Mouse (Mus musculus) midbrain, postnatal 0 days (tissue): ENCODE data around the gene Rerg. TPM values are rescaled to one million over a fixed set of nuclear protein-coding genes. Genes with fewer than 3 reads are reported as not detected.

Source experiments
- ATAC-seq: fragments of 200-750 bp; cut with Nextera tagmentation; 2 replicates; pipeline ENCODE4 v1.8.0; 2017; ENCODE audit warnings: moderate number of reproducible peaks, mild to moderate bottlenecking, moderate TSS enrichment, moderate library complexity; ENCODE audit not compliant: low FRiP score
- DNase-seq: peaks from one replicate; pipeline ENCODE4 v3.0.0-alpha.2; 2015; ENCODE audit warnings: low spot score
- H3K27ac ChIP-seq: fragments of 300-500 bp; sonication (generic); 2 replicates; pipeline ENCODE4 v1.5.1; 2014; ENCODE audit warnings: low read depth, mild to moderate bottlenecking, low read length, mixed read lengths
- H3K27me3 ChIP-seq: fragments of 300-500 bp; sonication (generic); 2 replicates; pipeline ENCODE4 v1.6.1; 2014; ENCODE audit warnings: low read length, control low read depth, mixed read lengths; ENCODE audit not compliant: insufficient read depth
- H3K36me3 ChIP-seq: fragments of 300-500 bp; sonication (generic); 2 replicates; pipeline ENCODE4 v1.6.1; 2014; ENCODE audit warnings: low read length, control low read depth, mixed read lengths; ENCODE audit not compliant: insufficient read depth
- H3K4me1 ChIP-seq: fragments of 300-500 bp; sonication (generic); 2 replicates; pipeline ENCODE4 v1.6.1; 2014; ENCODE audit warnings: mild to moderate bottlenecking, control low read depth, antibody characterized with exemption, low read length, mixed read lengths; ENCODE audit not compliant: insufficient read depth
- H3K4me2 ChIP-seq: fragments of 300-500 bp; sonication (generic); 2 replicates; pipeline ENCODE4 v1.6.1; 2014; ENCODE audit warnings: low read depth, mild to moderate bottlenecking, low read length, mixed read lengths; ENCODE audit not compliant: poor library complexity, severe bottlenecking
- H3K4me3 ChIP-seq: fragments of 300-500 bp; sonication (generic); 2 replicates; pipeline ENCODE4 v1.5.1; 2014; ENCODE audit warnings: low read depth, mild to moderate bottlenecking, low read length, moderate library complexity
- H3K9ac ChIP-seq: fragments of 300-500 bp; sonication (generic); replicated peaks from 2 replicates; pipeline ENCODE4 v1.6.1; 2014; ENCODE audit warnings: mild to moderate bottlenecking, low read length, moderate library complexity, mixed read lengths; ENCODE audit not compliant: poor library complexity, severe bottlenecking
- H3K9me3 ChIP-seq: fragments of 300-500 bp; sonication (generic); 2 replicates; pipeline ENCODE4 v1.6.1; 2016; ENCODE audit warnings: low read length, control low read depth
- CTCF ChIP-seq: IDR thresholded peaks from 2 replicates; pipeline ENCODE4 v1.5.1; 2016; ENCODE audit warnings: antibody characterized with exemption, mild to moderate bottlenecking
- WGBS: fragments of 180-500 bp; shearing (Covaris S2); extraction: QIAGEN DNeasy Blood & Tissue Kit; methylation state at CpG from one replicate; pipeline ENCODE4 v1.1.7; 2014; 5-methylcytosine and 5-hydroxymethylcytosine counted together
- polyA plus RNA-seq: library from polyadenylated mRNA; unstranded; fragments of >200 nt; fragmentation: Nextera tagmentation; extraction: Ambion mirVana; gene quantifications from 2 replicates; pipeline ENCODE4 v1.2.1, GENCODE M21; 2015
- total RNA-seq: library from RNA; depleted of rRNA; stranded (reverse); fragments of >200 nt; gene quantifications from 2 replicates; pipeline ENCODE4 v1.2.3, GENCODE M21; 2014

Rerg gene
- total and polyA plus RNA-seq, 2 experiments from 2014 or later = 0.82 to 8.3 TPM

- no peak overlapping the region for H3K4me2 ChIP-seq
- no peaks in the 10 kb centered on the region for H3K36me3 ChIP-seq
- ATAC-seq (no peak), DNase-seq (no peak)
- no peaks in the 10 kb centered on the region for H3K4me1 ChIP-seq
- H3K4me3 ChIP-seq = no peak overlapping the region
- no peak overlapping the region for H3K9ac ChIP-seq
- H3K27ac ChIP-seq = no peak overlapping the region
- WGBS = 73% methylated on average over 3 of the region's 3 CpGs
- no peak for TF ChIP-seq CTCF
- no peaks in the 10 kb centered on the region for H3K27me3 ChIP-seq
- no peaks in the 10 kb centered on the region for H3K9me3 ChIP-seq
These were observed 45.3 kb downstream of the Rerg start for GRCm38 (mm10) chr6:137125006-137125405.

DNA sequence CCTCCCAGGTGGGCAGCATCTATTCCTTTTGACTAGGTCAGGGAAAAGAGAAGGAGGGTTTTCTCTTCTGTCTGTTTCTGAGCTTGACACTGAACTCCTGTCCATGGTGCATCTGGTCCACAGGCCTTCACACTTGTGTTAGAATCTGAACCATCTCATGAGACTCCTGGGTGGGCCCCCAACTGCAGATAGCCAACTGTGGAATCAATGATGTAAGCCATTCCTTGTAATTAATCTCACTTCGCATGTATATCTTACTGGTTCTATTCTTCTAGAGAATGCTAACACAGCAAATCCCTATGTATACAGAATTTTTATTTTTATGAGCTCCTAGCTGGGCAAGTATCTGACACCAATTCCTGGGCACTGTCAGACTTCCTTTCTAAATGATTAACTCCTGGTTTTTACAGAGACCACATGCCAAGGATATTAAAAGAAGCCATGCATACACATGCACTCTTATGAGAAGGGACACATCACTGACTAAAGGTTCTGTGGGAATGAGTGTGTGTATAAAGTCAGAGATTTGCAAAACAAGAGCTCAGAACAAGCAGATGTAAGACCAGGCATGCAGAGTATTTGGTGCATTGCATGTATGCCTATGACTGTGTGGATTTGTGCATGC is 53.3 kb downstream of the Rerg start:
- Histone ChIP-seq H3K36me3 (no peaks in the 10 kb centered on the region), H3K27me3 (no peaks in the 10 kb centered on the region), H3K9me3 (no peaks in the 10 kb centered on the region), H3K27ac (no peak overlapping the region), H3K9ac (no peak overlapping the region), H3K4me3 (no peak overlapping the region), H3K4me1 (no peaks in the 10 kb centered on the region), H3K4me2 (no peak overlapping the region)
- DNase-seq (no peak), ATAC-seq (no peak)
- 87% methylated on average over 1 of the region's 1 CpGs for WGBS
- no peak for TF ChIP-seq CTCF

DNA sequence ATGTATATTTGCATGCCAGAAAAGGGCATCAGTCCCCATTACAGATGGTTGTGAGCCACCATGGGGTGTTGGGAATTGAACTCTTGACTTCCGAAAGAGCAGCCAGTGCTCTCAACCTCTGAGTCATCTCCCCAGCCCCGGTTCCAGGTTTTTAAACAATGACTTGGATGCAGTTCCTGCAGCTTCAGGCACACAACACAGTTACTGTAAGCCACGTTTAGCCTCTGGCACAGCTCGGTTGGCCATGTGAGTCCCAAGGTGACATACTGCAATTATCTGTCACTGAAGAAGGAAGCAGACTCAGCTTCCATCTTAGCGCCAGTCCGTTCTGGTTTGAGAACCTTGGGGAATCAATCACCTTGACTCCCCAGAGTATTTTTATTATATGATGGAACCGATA is 55.4 kb downstream of the Rerg start:
- H3K4me2 ChIP-seq = no peak overlapping the region
- H3K9ac ChIP-seq = no peak overlapping the region
- no peaks in the 10 kb centered on the region for H3K27me3 ChIP-seq
- H3K4me3 ChIP-seq = no peak overlapping the region
- no peaks in the 10 kb centered on the region for H3K36me3 ChIP-seq
- 84% methylated on average over 7 of the region's 7 CpGs for WGBS
- H3K4me1 ChIP-seq = no peaks in the 10 kb centered on the region
- H3K27ac ChIP-seq = no peak overlapping the region
- DNase-seq (no peak), ATAC-seq (no peak)
- TF ChIP-seq CTCF = no peak
- H3K9me3 ChIP-seq = no peaks in the 10 kb centered on the region

GRCm38 (mm10) chr6:137111266-137111813 is 59.0 kb downstream of the Rerg start:
- H3K4me1 ChIP-seq = no peaks in the 10 kb centered on the region
- DNase-seq (no peak), ATAC-seq (no peak)
- 92% methylated on average over 9 of the region's 9 CpGs for WGBS
- no peak overlapping the region for H3K4me3 ChIP-seq
- no peak overlapping the region for H3K4me2 ChIP-seq
- no peaks in the 10 kb centered on the region for H3K27me3 ChIP-seq
- H3K27ac ChIP-seq = no peak overlapping the region
- no peaks in the 10 kb centered on the region for H3K9me3 ChIP-seq
- no peak for TF ChIP-seq CTCF
- no peaks in the 10 kb centered on the region for H3K36me3 ChIP-seq
- no peak overlapping the region for H3K9ac ChIP-seq

- H3K27ac ChIP-seq = no peak overlapping the region
- H3K9ac ChIP-seq = no peak overlapping the region
- H3K9me3 ChIP-seq = no peaks in the 10 kb centered on the region
- no peak for TF ChIP-seq CTCF
- no peak for ATAC-seq
- 85% methylated on average over 6 of the region's 6 CpGs for WGBS
- no peak for DNase-seq
- no peaks in the 10 kb centered on the region for H3K27me3 ChIP-seq
- H3K4me2 ChIP-seq = no peak overlapping the region
- no peaks in the 10 kb centered on the region for H3K4me1 ChIP-seq
- H3K36me3 ChIP-seq = no peaks in the 10 kb centered on the region
- H3K4me3 ChIP-seq = no peak overlapping the region
These were observed 59.5 kb downstream of the Rerg start for GRCm38 (mm10) chr6:137110778-137111174.

DNA sequence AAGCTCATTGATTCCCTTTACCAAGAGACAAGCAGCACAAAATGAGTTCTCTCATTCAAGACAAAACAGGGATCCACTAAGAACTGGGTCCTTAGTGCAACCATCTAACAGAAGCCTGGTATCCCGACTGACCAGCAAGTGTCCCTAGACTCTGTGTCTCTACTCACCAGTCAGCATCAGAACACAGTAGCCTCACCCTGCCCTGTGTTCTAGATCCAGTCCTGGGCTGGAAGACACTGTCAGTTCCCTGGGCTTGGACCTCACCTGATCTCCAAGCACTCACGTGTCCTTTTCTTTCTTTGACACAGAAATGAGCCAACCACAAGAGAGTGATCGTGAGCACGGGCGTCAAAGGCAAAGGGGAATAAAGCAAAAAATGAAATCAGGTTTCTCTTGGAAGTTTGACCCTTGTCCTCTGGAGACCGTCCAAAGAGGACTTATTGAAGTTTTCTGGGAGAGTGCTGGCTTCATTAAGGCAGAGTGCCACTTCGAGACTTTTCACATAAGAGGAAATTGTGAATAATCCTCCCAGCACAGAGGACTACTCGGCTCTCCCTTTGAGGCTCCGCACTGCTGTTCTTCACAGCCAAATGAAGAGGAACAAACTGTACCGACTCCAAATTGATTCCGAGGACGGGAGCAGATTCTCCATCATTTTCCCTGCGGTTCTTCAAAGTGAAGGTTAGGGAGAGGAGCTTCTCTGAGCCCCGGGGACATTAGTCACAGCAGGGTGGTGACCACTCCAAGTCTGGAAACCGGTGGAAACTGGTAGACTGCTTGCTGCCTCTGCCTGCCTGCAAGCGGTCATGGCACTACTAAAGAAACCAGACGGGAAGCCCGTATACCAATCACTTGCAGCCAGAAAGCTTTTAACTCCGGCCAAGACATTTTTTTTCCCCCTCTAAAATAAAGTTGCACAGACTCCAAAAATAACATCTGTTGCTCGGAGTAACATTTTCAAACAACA is 60.2 kb downstream of the Rerg start:
- Histone ChIP-seq H3K9me3 (no peaks in the 10 kb centered on the region), H3K9ac (no peak overlapping the region), H3K4me2 (no peak overlapping the region), H3K36me3 (no peaks in the 10 kb centered on the region), H3K4me1 (no peaks in the 10 kb centered on the region), H3K27me3 (no peaks in the 10 kb centered on the region), H3K27ac (no peak overlapping the region), H3K4me3 (no peak overlapping the region)
- ATAC-seq (no peak), DNase-seq (no peak)
- no peak for TF ChIP-seq CTCF
- WGBS = 73% methylated on average over 20 of the region's 20 CpGs
